Mouse (Mus musculus) heart, adult 2 months (tissue): Measurements from ENCODE around the gene Eif2b4. TPM values are rescaled to one million over a fixed set of nuclear protein-coding genes. Genes with fewer than 3 reads are reported as not detected.
A peak's percentile ranks its signal among the peaks of the same experiment; 100 is the strongest.

ENCODE experiments used
- DNase-seq, 2 experiments: peaks; one replicate each; pipeline ENCODE4 v3.0.0; 2021
- H3K27ac ChIP-seq: fragments of 200-600 bp; 2 replicates; pipeline ENCODE4 v1.8.1; 2022
- H3K27me3 ChIP-seq: fragments of 200-500 bp; 2 replicates; pipeline ENCODE4 v1.6.1; 2012; ENCODE audit warnings: mild to moderate bottlenecking, low read length, inconsistent platforms, mixed read lengths; ENCODE audit not compliant: control insufficient read depth, insufficient read depth
- H3K36me3 ChIP-seq: fragments of 200-500 bp; 2 replicates; pipeline ENCODE4 v1.6.1; 2012; ENCODE audit warnings: low read length, inconsistent platforms; ENCODE audit not compliant: control insufficient read depth, insufficient read depth
- H3K4me1 ChIP-seq: fragments of 200-500 bp; 2 replicates; pipeline ENCODE4 v1.6.1; 2011; ENCODE audit warnings: low read length; ENCODE audit not compliant: control insufficient read depth, insufficient read depth
- H3K4me3 ChIP-seq: fragments of 200-600 bp; 2 replicates; pipeline ENCODE4 v1.8.1; 2022
- H3K79me2 ChIP-seq: fragments of 200-500 bp; replicated peaks from 2 replicates; pipeline ENCODE4 v1.6.1; 2012; ENCODE audit warnings: mild to moderate bottlenecking, inconsistent platforms, low read length, moderate library complexity, mixed read lengths; ENCODE audit not compliant: control insufficient read depth, insufficient read depth
- H3K9ac ChIP-seq: fragments of 200-500 bp; 2 replicates; pipeline ENCODE4 v1.6.1; 2012; ENCODE audit warnings: low read depth, mild to moderate bottlenecking, control low read depth, inconsistent platforms, low read length, mixed read lengths
- CTCF ChIP-seq: fragments of 200-600 bp; IDR thresholded peaks from 2 replicates; pipeline ENCODE4 v1.8.1; 2022; ENCODE audit warnings: antibody characterized with exemption, mild to moderate bottlenecking, moderate library complexity
- EP300 ChIP-seq: fragments of 200-500 bp; IDR thresholded peaks from 2 replicates; pipeline ENCODE4 v1.6.1; 2011; ENCODE audit warnings: low read depth, low read length, control low read depth; ENCODE audit not compliant: insufficient read depth
- POLR2A ChIP-seq: fragments of 200-500 bp; IDR thresholded peaks from 2 replicates; pipeline ENCODE4 v1.6.1; 2011; ENCODE audit warnings: mild to moderate bottlenecking, low read depth, low read length, control low read depth; ENCODE audit not compliant: insufficient read depth
- WGBS: fragments of 180-500 bp; shearing (Covaris S2); methylation state at CpG from one replicate; pipeline ENCODE4 v1.1.7; 2018; 5-methylcytosine and 5-hydroxymethylcytosine counted together
- intact Hi-C: fragments of 180-260 bp; cut with DNase I; formaldehyde crosslinking; loops from one replicate; pipeline ENCODE4 v1.15.1; 2025
- polyA plus RNA-seq: library from polyadenylated mRNA; depleted of rRNA; stranded (reverse); fragments of >200 nt; gene quantifications from 2 replicates; pipeline ENCODE4 v1.2.3, GENCODE M21; 2012
- total RNA-seq, 2 experiments: library from RNA; stranded (reverse); gene quantifications; 2 replicates each; pipeline ENCODE4 v1.2.3; 2021

Gene Eif2b4
- total and polyA plus RNA-seq, 3 experiments, result 48.0 to 61.3 (median 50.8) TPM

DNA sequence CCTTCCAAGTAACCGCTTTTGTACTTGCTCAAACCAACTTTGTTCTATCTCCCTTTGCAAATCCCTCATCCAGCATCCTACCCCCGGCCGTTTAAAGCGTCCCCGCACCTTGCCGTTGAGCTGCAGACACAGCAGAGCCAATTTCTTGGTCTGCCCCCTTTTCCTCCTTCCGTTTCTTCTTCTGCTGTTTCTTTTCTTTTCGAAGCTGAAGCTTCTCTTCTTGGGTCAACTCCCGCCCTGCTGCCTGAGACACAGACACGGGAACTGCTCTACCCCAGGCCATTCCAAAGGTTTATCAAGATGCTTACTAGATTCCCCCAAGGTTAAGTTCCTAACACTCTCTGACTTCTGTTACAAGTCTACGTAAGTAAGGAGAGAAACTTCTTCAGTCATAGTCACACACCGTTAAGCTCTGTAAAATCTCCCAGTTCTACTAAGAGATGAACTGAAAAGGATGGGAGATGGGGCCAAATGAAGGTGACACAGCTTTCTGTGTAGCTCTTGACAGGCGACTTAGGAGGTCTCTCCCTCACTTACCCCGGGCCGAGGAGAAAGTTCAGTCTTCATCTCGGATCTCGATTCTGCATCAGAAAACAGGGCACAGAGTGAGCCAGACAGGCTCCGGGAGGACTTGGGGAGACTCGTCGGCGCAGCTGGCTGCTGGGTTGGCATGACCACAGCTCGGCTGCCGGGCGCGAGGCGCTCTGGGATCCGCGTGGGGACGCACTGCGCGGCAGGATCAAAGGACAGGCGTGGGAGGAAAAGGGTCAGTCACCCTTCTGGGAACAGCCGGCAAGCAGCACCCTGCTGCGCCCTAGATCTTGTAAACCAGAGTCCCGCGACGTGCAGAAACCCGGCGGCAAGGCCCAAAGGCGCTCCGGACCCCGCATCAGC lies 938 bp downstream of the Eif2b4 start:
- peak overlapping the region; percentile 84 for H3K27ac ChIP-seq
- H3K79me2 ChIP-seq, result no peaks in the 10 kb centered on the region
- DNase-seq, result no peak
- H3K9ac ChIP-seq, result peak overlapping the region; percentile 78
- H3K4me3 ChIP-seq, result peak overlapping the region; percentile 92
- peaks cover 2% of the 10 kb centered on the region for H3K4me1 ChIP-seq
- 8% methylated on average over 42 of the region's 42 CpGs for WGBS
- intact Hi-C loops, result no loop called here
- no peaks in the 10 kb centered on the region for H3K27me3 ChIP-seq
- TF ChIP-seq POLR2A, result no peak
- TF ChIP-seq EP300, result no peak
- no peak for TF ChIP-seq CTCF
- peaks cover 6% of the 10 kb centered on the region for H3K36me3 ChIP-seq

DNA sequence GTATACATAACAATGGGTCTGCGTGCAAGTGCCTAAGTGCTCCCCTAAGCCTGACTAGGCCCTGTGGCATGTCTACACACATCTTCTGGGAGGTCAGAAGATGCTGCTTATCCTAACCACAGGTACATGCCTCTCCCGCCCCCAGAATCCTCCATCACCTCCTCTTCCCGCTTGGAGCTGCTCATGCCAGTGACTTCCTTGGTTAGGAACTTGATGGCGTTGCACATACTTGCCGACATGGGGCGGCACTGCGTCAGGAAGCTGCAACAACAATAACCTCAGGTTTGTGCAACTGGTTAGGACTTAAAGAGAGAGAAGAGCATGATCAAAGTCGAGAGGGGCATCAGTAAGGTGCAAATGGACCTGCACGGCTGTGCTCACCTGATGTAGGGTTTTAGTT lies 3.0 kb downstream of the Eif2b4 start:
- intact Hi-C loops, result no loop called here
- no peak overlapping the region for H3K27ac ChIP-seq
- H3K79me2 ChIP-seq, result no peaks in the 10 kb centered on the region
- WGBS, result 91% methylated on average over 9 of the region's 9 CpGs
- DNase-seq, result no peak
- peaks cover 2% of the 10 kb centered on the region for H3K4me1 ChIP-seq
- H3K36me3 ChIP-seq, result peaks cover 6% of the 10 kb centered on the region
- no peaks in the 10 kb centered on the region for H3K27me3 ChIP-seq
- TF ChIP-seq POLR2A (no peak), CTCF (no peak), EP300 (no peak)
- no peak overlapping the region for H3K9ac ChIP-seq
- H3K4me3 ChIP-seq, result no peak overlapping the region

DNA sequence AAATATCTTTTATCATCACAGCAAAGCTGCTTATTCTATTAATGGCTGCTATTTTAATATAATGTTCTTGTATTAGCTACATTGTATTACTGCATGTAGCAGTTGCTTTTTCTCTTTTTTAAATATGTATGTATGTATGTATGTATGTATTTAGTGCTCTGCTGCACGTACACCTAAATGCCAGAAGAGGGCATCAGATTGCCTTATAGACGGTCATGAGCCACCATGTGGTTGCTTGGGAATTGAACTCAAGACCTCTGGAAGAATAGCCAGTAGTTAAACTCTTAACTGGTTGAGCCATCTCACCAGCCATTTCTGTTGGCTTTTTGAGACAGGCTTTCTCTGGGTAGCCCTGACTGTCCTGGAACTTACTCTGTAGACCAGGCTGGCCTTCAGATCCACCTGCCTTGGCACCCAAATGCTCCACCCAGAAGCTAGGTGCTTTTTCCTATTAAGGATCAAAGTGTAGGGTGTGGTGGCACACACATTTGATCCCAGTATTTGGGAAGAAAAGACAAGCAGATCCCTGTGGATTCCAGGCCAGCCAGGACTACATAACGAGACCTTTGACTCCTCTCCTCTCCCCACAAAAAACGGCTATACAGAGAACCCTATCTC lies 4.9 kb downstream of the Eif2b4 start:
- Histone ChIP-seq H3K9ac (no peak overlapping the region), H3K4me3 (no peak overlapping the region), H3K27me3 (no peaks in the 10 kb centered on the region), H3K27ac (no peak overlapping the region), H3K36me3 (no peaks in the 10 kb centered on the region; the same call in 1 of the 2 replicates), H3K79me2 (no peaks in the 10 kb centered on the region), H3K4me1 (peaks cover 2% of the 10 kb centered on the region)
- intact Hi-C loops, result loop anchor here (2.0 kb wide), 1 partner anchor 140 kb away; no protein-coding TSS in a partner anchor
- no peak for TF ChIP-seq POLR2A
- TF ChIP-seq CTCF, result peak; percentile 60
- TF ChIP-seq EP300, result no peak
- DNase-seq, result no peak
- WGBS, result 75% methylated on average over 4 of the region's 4 CpGs

DNA sequence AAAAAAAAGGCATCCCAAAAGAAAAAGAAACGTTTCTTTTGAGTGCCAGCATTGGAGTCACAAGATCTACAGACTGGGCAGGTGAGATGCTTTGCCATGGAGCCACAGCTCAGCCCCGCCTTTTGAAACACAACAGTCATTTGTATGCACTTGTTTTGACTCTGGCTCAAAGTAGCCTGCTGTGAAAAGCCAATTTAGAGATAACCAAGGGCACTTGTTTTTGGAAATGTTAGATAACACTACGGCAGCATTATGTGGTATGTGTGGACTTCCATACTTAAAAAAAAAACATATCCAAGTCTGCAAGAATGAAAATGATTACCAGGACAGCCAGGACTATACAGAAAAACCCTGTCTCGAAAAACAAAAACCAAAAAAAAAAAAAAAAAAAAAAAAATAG lies 9.6 kb downstream of the Eif2b4 start:
- TF ChIP-seq EP300 (no peak), POLR2A (no peak), CTCF (no peak)
- Histone ChIP-seq H3K9ac (no peak overlapping the region), H3K27me3 (no peaks in the 10 kb centered on the region), H3K27ac (no peak overlapping the region), H3K4me1 (no peaks in the 10 kb centered on the region), H3K36me3 (no peaks in the 10 kb centered on the region), H3K79me2 (no peaks in the 10 kb centered on the region), H3K4me3 (no peak overlapping the region)
- intact Hi-C loops, result no loop called here
- DNase-seq, result no peak
- 40% methylated on average over 4 of the region's 4 CpGs for WGBS

DNA sequence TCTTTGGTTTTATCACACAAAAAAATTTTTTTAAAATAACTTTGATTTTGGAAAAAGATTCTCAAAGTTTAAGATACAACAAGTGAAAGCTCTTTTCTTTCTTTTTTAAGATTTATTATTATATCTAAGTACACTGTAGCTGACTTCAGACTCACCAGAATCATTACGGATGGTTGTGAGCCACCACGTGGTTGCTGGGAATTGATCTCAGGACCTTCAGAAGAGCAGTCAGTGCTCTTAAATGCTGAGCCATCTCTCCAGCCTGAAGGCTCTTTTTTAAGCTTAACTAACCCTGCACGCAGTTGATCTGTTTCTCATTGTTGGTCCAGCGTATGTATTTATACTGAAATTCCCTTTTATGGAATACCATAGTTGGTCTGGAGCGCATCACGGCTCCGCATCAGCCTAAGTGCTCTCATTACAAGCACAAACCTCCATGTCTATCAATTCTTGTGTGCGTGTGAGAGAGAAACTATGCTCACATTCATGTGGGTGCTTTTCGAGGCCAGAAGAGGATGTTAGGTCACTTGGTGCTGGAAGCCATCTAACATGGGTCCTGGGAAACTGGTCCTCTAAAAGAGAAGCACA lies 12.0 kb downstream of the Eif2b4 start:
- TF ChIP-seq EP300, result no peak
- no peak for TF ChIP-seq POLR2A
- no peak for TF ChIP-seq CTCF
- Histone ChIP-seq H3K9ac (no peak overlapping the region), H3K4me1 (no peaks in the 10 kb centered on the region), H3K27ac (no peak overlapping the region), H3K27me3 (no peaks in the 10 kb centered on the region), H3K36me3 (no peaks in the 10 kb centered on the region; the same call in 1 of the 2 replicates), H3K4me3 (no peak overlapping the region), H3K79me2 (0 out of 2 replicates have a peak, but pooled peaks cover 2% of the 10 kb centered on the region)
- 91% methylated on average over 9 of the region's 9 CpGs for WGBS
- intact Hi-C loops, result loop anchor here (2.0 kb wide), 1 partner anchor 22 kb away; the partner anchor contains the start of gene Zfp513
- DNase-seq, result no peak
